Mouse (Mus musculus): ENCODE results near the gene Fyco1.

GRCm38 (mm10) chr9:123815996-123816395 is 35.7 kb downstream of the Fyco1 start:
- TF ChIP-seq POLR2A (IDR thresholded peaks at IDR 0.05; ENCODE audit: extremely low read depth, insufficient read depth, low read length) (no peak), CTCF (IDR thresholded peaks at IDR 0.05; ENCODE audit: low read depth, low read length) (no peak)
